Mouse (Mus musculus): Measurements from ENCODE around the gene Cyp8b1.

The Cyp8b1 gene

GRCm38 (mm10) chr9:121891301-121891700 lies 24.8 kb downstream of the Cyp8b1 start:
- in situ Hi-C loops (cut with MseI, MboI), result no loop called here

DNA sequence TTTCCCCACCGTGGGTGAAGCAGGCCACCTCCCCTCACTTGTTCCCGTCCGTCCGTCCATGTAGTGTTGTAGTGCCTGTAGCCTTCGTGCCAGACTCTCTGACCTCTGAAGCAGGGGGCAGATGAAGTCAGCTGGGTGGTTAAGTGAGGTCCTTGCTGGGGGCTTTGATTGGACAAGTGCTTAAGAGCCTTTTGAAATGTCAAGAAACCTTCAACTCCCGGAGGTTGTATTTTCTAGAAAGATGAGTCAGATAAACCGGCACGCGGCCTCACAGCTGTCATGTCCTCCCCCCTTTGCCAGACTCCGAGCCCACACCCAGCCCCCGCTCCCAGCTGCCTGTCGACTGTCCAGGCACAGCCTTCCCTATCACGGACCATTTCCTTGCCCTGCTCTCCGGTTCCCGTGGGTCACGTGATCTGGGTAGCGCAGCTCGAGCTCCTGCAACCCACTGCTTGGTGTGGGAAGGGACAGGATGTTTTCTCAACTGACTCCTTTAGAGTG lies 25.6 kb downstream of the Cyp8b1 start:
- in situ Hi-C loops (cut with MseI, MboI), result no loop called here

- in situ Hi-C loops (cut with MseI, MboI), result no loop called here
These were observed 26.1 kb downstream of the Cyp8b1 start for GRCm38 (mm10) chr9:121889927-121890440.

DNA sequence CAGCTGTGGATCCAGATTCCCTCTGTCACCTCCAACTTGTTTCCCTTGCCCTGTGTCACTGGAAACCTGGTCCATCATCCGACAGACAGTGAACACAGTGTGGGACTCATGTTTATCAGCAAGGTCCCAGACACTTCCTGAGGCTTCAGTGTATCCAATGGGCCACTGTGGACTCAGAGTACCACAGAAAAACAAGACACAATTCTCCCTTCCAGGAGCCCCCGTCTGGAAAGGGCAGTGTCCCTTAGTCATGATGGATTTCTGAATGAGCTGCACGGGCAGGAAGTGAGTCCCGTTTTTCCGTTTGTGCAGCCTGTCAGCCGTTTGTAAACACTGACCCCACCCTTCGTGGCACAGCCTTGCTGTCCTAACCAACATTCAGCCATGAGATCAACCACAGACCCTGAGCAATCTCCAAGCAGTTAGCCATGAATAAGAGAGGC lies 34.1 kb downstream of the Cyp8b1 start:
- in situ Hi-C loops (cut with MseI, MboI), result no loop called here

- in situ Hi-C loops (cut with MseI, MboI), result no loop called here
These were observed 34.8 kb downstream of the Cyp8b1 start for GRCm38 (mm10) chr9:121881301-121881700.

GRCm38 (mm10) chr9:121880840-121881239 lies 35.3 kb downstream of the Cyp8b1 start:
- in situ Hi-C loops (cut with MseI, MboI), result no loop called here

GRCm38 (mm10) chr9:121877052-121877740 lies 38.9 kb downstream of the Cyp8b1 start:
- in situ Hi-C loops (cut with MseI, MboI), result no loop called here

DNA sequence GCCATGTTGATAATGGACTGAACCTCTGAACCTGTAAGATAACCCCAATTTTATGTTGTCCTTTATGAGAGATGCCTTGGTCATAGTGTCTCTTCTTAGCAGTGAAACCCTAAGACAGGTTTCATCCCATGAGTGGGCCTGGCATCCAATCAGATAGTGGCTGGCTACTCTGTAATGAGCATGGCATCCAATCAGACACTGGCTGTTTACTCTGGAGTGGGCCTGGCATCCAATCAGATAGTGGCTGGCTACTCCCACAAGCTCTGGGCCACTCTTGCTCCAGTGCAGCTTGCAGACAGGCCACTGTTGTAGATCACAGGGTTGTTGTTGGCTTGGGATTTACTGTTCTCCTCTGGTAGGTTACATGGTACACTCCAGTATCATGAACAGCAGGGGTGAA lies 42.5 kb downstream of the Cyp8b1 start:
- in situ Hi-C loops (cut with MseI, MboI), result no loop called here

GRCm38 (mm10) chr9:121872062-121872683 lies 43.9 kb downstream of the Cyp8b1 start:
- in situ Hi-C loops (cut with MseI, MboI), result no loop called here

- in situ Hi-C loops (cut with MseI, MboI), result no loop called here
These were observed 46.1 kb downstream of the Cyp8b1 start for GRCm38 (mm10) chr9:121869973-121870515.

- in situ Hi-C loops (cut with MseI, MboI), result no loop called here
These were observed 46.7 kb downstream of the Cyp8b1 start for GRCm38 (mm10) chr9:121869432-121869831.

GRCm38 (mm10) chr9:121868236-121868635 lies 47.9 kb downstream of the Cyp8b1 start:
- in situ Hi-C loops (cut with MseI, MboI), result no loop called here

GRCm38 (mm10) chr9:121867632-121868031 lies 48.5 kb downstream of the Cyp8b1 start:
- in situ Hi-C loops (cut with MseI, MboI), result no loop called here

DNA sequence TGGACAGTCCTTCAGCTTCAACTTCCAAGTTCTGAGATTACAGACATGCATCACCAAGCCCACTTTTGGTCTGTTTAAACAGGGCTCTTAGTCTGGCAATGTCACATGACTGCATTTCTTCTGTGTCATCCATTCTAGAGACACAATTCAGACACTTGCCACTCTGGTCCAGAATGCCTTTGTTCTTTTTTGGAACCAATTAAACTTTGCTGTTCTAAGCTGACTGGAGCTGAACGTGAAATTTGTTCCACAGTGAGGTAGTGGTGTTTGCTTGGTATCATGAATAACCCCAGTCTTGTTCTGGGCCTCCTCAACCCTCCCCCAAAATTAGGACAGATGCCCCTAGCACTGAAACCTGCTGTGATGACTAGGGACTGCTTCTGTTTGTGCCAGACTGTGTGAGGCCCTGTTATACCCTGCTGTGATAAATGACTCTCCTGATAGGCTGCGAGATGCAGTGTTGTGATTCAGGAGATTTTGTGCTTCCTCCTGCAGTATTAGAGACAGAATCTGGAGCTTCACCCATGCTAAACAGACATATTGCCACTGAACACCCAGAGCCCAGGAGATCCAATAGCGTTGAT lies 50.6 kb downstream of the Cyp8b1 start:
- in situ Hi-C loops (cut with MseI, MboI), result no loop called here

DNA sequence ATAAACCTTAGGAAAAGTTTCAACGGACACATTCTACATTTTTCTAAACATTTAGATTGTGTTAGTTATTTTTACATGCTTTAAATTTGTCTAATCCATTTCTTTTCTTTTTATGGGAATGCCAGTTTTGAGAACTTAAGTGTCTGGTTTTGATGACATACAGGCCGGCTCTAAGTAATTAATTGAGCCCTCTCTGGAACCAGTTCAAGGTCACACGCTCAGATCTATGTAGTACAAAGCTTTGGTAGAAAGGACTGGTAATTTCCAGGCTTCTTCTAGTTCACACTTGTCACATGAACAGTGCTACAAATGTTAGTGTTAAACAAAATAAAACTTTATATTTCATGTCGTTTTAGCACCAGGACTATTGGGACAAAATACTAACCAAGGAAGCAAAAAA lies 51.3 kb downstream of the Cyp8b1 start:
- in situ Hi-C loops (cut with MseI, MboI), result no loop called here
